Mouse (Mus musculus) cortical plate, adult 2 months (tissue): ENCODE measurements around the gene Ank3.

Source experiments
- CTCF ChIP-seq: fragments of 200-500 bp; IDR thresholded peaks from 2 replicates; pipeline ENCODE4 v1.5.1; 2011; ENCODE audit warnings: mild to moderate bottlenecking, control low read depth, low read length; ENCODE audit not compliant: insufficient read depth; ENCODE audit errors: extremely low read depth
- POLR2A ChIP-seq: fragments of 200-500 bp; IDR thresholded peaks from 2 replicates; pipeline ENCODE4 v1.6.1; 2011; ENCODE audit warnings: mild to moderate bottlenecking, low read length, control low read depth; ENCODE audit not compliant: insufficient read depth; ENCODE audit errors: extremely low read depth

DNA sequence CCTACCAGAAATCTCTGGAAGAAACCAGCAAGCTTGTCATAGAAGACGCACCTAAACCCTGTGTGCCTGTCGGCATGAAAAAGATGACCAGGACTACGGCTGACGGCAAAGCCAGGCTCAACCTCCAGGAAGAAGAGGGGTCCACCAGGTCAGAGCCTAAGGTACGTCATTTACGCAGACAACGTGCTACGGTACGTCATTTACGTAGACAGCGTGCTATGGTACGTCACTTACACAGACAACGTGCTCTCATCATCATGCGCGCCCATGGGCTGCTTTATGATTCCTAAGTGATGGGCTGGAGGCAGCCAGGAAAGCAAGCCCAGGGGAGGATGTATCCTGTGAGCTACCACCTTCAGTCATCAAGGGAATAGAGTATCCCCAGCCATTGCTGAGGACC is 606.3 kb downstream of the Ank3 start:
- TF ChIP-seq CTCF (no peak), POLR2A (no peak)
